Mouse (Mus musculus) ovary, postnatal 10 days (tissue): Measurements from ENCODE around the gene Cacna1c.

Source experiments
- DNase-seq: peaks from one replicate; pipeline ENCODE4 v3.0.0; 2022; ENCODE audit warnings: low spot score

The Cacna1c gene

DNA sequence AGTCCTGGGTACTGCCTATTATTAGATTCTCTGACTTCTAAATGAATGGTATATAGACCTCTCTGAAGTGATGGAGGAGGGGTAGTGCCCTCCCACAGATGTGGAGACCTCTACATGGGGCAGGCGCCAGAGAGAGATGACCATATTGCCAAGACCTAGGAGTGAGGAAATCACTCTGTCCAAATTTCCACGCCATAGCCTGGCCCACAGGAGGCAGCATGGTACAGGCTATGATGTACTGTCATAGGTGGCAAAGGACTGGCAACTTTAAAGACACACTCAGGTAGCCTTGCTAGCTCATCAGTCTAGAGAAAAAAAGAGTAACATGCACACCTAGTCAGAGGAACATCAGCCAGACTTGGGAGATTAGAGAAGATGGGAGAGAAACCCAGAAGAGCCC is 347.6 kb downstream of the Cacna1c start:
- DNase-seq = no peak

GRCm38 (mm10) chr6:118847751-118848150 is 348.5 kb downstream of the Cacna1c start:
- no peak for DNase-seq

GRCm38 (mm10) chr6:118845829-118846228 is 350.4 kb downstream of the Cacna1c start:
- no peak for DNase-seq

DNA sequence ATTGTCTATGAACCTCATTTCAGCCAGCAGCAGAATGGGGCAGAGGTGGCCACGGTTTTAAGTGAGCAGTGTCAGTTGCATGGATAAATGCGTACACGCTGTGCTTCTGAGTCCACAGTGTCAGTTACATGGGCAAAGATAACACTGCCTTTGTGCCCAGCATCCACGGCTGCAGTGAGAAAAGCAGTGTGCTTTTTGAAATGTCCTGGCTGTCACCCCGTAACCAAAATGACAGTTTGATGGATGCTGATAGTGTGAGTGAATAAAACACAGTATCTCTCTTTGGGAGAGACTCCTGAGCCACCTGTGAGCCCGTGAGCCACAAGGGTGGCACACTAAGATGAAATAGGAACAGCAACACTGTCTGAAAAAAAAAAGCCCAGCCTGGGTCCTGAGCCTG is 351.0 kb downstream of the Cacna1c start:
- no peak for DNase-seq

- DNase-seq = no peak
Measured at GRCm38 (mm10) chr6:118843566-118843965, 352.7 kb downstream of the Cacna1c start.

- DNase-seq = no peak
Measured at GRCm38 (mm10) chr6:118841892-118842291, 354.3 kb downstream of the Cacna1c start.

GRCm38 (mm10) chr6:118838919-118839915 is 357.0 kb downstream of the Cacna1c start:
- no peak for DNase-seq

- DNase-seq = no peak
Measured at GRCm38 (mm10) chr6:118836693-118837092, 359.5 kb downstream of the Cacna1c start.

- DNase-seq = no peak
Measured at GRCm38 (mm10) chr6:118834046-118834445, 362.2 kb downstream of the Cacna1c start.

- DNase-seq = no peak
Measured at GRCm38 (mm10) chr6:118833049-118833448, 363.2 kb downstream of the Cacna1c start.

DNA sequence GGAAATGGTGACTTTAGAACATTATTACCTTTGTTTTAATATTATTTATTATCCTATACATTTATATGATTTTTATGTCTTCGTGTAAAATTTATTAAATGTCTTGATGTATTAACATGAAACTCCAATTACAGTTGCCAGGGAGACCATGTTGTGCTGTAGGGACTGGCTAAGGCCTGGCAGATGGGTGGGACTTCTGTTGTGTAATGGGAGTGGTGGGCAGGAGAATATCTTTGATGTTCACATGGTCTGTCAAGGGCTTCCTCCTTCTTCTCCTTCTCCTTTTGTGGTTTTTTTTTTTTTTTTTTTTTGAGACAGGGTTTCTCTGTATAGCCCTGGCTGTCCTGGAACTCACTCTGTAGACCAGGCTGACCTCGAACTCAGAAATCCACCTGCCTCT is 363.6 kb downstream of the Cacna1c start:
- DNase-seq = no peak

DNA sequence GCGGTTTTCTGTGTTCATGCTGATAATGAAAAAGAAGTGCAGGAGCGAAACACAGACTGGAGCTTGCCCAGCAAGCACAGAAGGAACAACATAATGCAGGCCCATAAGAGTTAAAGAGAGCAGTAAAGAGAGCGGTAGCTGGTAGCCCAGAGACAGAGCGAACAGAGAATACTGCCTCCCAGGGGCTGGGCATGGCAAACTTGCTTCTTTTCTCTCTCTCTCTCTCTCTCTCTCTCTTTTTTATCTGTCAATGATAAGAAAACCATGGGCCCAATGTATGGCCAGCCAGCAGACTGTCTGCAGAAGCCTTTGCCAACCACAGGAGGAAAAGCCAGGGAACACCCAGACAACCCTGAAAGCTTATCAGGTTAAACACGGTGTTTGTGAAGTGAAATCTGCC is 365.4 kb downstream of the Cacna1c start:
- DNase-seq = no peak

DNA sequence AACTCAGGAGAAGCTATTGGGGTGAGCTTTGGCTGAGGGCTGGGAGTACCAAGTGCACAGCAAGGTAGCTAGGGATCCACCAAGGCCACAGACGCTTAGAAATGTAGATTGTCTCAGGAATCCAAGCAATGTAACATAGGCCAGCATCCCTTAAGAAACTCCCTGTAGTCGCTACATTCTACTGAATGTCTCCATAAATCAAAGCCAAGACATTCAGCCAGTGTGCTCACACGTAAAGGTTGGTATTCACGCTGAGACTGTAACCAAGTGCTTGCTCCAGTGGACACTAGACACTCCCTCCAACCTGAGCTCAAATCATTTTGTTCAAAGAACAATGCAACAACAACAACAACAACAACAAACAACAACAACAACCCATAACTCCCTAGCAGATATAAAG is 368.0 kb downstream of the Cacna1c start:
- DNase-seq = no peak

DNA sequence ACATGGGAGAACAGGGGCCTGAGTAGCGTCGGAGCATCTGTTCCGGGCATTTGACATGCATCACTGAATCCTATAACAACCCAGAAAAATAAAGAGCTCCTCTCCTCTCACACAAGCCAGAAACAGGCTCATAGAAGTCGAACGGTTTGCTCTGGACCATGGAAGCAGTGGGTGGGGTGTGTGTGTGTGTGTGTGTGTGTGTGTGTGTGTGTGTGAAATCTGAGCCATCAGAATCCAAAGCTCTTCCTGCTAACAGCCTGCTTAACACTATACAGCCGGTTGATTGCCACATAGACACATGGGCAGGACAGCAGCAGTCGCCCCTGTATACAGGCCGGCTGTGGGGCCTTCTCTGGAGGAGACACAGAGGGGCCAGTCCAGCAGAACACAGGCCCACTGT is 368.7 kb downstream of the Cacna1c start:
- no peak for DNase-seq

DNA sequence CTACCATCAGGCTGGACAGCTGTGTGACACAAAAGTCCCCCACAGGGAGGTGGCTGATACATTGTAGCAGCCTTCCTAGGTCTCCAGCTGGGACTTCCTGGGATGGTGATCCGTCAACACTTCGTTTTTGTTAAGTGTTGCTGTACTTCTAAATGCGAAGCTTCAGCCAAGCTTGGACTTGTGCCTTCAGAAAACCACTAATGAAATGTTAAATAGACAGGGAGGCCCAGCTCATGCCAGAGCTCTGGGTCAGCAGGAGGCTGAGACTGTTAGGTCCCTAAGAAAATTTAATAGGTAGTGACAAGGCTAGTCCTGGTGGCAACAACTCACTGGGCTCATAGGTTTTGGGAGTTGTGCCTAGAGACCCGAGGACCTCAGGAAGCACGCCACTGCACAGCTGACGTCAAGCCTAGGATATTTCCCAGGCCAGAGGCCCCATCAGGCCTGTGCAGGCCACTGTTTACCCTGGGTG is 370.8 kb downstream of the Cacna1c start:
- no peak for DNase-seq

- DNase-seq = no peak
Measured at GRCm38 (mm10) chr6:118821536-118821935, 374.7 kb downstream of the Cacna1c start.

DNA sequence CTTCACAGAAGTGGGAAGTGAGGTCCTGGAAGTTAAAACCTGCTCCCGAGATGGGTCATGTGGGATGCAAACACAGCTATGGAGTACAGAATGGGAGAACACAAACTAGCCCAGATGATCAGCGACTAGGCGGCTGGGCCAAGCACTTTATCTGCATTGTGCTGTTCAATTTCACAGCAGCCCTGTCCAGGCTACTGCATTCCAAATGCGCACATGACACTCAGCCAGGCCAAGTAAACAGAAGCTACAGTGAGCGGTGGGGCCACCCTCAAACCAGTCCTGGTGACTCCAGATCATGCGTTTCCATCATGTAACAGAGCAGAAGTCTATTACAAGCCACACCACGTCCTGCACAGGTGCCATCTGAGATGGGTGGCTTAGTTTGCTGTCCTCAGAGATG is 376.6 kb downstream of the Cacna1c start:
- DNase-seq = no peak

- DNase-seq = no peak
Measured at GRCm38 (mm10) chr6:118817928-118818503, 378.2 kb downstream of the Cacna1c start.

GRCm38 (mm10) chr6:118816253-118816652 is 380.0 kb downstream of the Cacna1c start:
- no peak for DNase-seq

- no peak for DNase-seq
Measured at GRCm38 (mm10) chr6:118812556-118812955, 383.7 kb downstream of the Cacna1c start.

DNA sequence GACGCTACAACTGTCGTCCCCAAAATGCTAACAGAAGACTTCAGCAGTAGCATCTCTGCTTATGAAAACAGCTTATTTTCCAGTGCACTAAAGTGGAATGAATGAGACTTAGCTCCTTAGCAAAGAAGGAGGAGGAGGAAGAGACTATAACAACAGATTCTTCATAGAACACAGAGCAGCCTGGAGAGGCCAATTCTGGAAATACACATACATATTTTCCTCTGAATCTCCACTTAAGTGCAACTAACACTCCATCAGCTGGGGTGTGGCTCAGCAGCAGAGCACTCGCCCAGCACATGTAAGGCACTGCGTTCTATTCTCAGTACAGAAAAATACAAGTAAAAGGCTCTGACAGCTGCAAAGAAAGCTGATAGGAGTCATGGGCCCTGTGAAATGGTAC is 384.2 kb downstream of the Cacna1c start:
- DNase-seq = no peak

- DNase-seq = no peak
Measured at GRCm38 (mm10) chr6:118810834-118811233, 385.4 kb downstream of the Cacna1c start.

DNA sequence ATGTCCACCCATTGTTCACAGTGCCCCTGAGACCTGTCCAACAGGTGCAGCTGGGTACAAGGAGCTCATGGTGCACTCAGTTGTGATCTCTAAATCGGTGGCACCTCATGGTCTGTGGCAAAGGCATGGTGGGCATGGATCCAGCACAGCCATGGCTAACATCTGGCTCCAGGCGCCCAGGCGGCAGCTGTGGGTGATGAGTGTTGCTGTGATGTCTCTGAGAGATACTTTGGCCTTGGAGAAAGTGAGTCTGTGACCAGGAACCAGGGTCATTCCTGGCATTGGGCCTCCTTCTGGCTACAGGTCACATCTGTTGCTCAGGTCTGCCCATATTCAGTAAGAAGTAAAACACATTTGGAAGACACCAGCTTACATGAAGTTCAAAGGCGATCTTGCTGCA is 391.1 kb downstream of the Cacna1c start:
- DNase-seq = no peak
